Mouse (Mus musculus) lung, postnatal 4 days (tissue): ENCODE results near the gene Zbtb7b.
A peak's percentile ranks its signal among the peaks of the same experiment; 100 is the strongest.

Experiments
- DNase-seq, 2 experiments: peaks; one replicate each; pipeline ENCODE4 v3.0.0; 2021

The Zbtb7b gene

GRCm38 (mm10) chr3:89418170-89418860 is 23.7 kb upstream of the Zbtb7b start, which contains the start of the genes Cks1b and Shc1:
Cks1b (minus strand) TSS chr3:89418383.
Shc1 (plus strand) TSS chr3:89418443.
- DNase-seq = peak; percentile 95 to 98

GRCm38 (mm10) chr3:89417840-89418169 is 23.2 kb upstream of the Zbtb7b start:
- DNase-seq = no peak

DNA sequence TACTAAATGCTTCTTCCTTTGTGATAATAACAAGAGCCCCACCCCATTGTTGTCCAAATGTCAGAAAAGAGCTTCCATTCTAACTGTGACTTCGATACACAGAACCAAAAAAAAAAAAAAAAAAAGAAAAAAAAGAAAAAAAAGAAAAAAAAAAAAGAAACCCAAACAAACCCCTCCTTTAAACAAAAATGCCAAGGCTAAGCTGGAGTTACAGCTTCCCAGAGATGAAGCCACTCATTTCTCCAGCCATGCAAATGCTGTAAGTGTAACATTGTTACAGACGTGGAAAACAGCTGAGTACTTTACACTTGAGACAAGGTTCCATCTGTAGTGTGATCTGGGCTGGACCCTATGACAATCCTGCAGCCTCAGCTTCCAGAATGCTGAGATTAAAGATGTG is 22.6 kb upstream of the Zbtb7b start:
- DNase-seq = no peak

GRCm38 (mm10) chr3:89416158-89416557 is 21.6 kb upstream of the Zbtb7b start:
- DNase-seq = no peak

- peak; percentile 97 to 100 for DNase-seq
These were observed 17.2 kb upstream of the Zbtb7b start, which contains the start of gene Flad1 for GRCm38 (mm10) chr3:89411490-89412393. Flad1 (minus strand) TSS chr3:89411870.

GRCm38 (mm10) chr3:89410864-89411263 is 16.3 kb upstream of the Zbtb7b start:
- no peak for DNase-seq

DNA sequence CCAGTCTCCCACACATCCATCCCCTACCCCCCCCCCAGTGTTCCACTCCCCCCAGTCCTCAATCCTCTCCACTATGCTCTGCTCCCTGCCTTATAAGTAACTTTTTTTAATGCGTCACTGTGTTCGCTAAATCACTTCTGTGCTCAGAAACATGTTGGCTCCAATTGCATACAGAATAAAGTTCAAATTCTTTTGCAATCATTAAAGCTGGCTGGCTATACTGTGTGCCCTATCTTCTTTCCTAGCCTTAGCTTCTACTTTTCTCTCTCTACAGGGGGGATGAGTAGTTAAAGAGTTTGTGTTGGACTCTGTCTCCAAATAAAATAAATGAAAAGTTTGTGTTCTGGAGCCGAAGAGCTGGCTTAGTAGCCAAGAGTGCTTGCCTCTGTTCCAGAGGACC is 15.1 kb upstream of the Zbtb7b start:
- no peak for DNase-seq

DNA sequence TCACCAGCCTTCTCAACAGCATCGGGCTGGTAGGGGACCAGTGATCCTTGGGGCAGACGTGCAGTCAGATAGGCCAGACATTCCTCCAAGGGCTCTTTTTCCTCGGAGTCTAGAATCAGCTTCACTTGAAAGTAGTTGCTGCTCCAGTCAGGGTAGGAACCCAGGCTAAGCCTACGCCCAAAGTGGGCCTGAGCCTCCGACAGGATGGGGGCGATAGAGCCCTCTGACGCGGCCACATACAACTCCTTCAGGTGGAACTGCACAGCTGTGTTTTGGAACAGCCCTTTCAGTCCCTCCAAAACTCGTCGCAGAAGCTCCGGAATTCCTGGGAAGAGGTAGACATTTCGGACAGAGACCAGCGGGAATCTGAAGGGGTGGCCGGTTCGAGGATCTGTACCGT is 13.9 kb upstream of the Zbtb7b start:
- no peak for DNase-seq

DNA sequence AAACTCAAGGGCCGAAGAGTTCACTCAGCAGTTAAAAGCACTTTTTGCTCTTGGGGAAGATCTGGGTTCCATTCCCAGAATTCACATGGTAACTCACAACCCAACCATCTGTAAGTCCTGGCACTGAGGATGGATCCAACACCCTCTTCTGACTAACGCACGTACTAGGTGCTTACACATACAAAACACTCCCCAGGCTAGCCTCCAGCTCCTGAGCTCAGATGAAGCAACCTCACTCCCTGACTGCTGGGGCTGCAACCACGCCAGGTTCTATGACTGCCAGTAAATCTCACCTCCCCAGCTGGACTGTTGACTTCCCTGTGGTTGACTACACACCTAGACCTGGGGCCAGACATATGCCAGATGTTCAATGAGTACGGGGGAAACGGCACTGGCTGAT is 12.3 kb upstream of the Zbtb7b start:
- no peak for DNase-seq

DNA sequence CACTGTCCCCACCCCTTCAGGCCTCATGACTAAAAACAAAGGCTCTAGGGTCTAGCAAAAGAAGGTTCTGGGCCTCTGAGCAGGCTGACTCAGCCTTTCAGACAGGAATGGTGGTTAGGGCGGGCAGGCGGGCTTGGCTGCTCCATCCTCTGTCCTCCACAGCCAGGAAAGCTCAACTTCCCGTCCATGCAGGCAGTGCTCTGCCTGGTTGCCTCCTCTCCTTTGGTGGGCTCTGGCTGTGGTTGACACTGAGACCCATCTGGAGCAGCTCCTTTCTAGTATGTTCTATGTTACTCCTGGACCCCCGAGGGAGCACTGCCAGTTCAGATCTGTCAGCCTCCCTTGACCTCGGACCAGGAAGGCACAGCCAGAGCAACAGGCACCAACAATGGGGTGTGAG is 8.1 kb upstream of the Zbtb7b start, which contains the start of gene Lenep:
Gene Lenep (minus strand): TSS at position 101 of the 400 bp plus-strand sequence.
- DNase-seq = no peak

DNA sequence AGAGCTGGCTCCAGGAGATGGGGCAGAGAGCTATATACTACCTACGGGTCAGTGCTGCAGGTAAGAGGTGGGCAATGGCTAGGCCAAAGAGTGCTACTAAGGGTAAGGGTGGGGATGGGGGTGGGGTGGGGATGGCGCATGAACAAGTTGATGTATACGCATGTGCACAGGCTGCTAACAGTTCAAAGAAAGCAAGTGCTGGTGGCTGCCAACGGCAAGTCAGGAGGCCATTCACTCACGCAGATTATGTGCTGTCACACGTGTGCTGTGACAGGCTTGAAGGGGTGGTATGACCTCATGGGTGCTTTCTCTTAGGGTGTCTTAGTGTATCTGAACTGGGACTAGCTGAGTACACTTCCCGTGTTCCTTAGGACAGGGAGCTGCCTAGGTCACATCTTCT is 6.8 kb upstream of the Zbtb7b start:
- DNase-seq = no peak

DNA sequence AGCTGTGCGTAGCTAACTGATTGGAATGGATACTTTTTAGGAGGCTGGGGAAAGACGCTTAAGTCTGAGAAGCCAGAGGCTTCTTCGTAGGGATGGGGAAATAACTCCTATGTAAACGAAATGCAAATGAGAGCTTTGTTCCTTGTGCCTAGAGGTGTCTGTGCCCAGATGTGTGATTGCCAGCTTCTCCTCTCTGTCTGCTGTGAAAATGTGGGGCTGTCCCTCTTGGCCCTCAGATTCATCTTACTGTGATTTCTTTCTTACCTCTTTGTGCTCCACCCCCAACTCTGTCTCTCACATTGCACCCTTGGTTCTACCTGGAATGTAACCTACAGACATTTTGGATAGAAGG is 2.1 kb upstream of the Zbtb7b start:
- DNase-seq = no peak

DNA sequence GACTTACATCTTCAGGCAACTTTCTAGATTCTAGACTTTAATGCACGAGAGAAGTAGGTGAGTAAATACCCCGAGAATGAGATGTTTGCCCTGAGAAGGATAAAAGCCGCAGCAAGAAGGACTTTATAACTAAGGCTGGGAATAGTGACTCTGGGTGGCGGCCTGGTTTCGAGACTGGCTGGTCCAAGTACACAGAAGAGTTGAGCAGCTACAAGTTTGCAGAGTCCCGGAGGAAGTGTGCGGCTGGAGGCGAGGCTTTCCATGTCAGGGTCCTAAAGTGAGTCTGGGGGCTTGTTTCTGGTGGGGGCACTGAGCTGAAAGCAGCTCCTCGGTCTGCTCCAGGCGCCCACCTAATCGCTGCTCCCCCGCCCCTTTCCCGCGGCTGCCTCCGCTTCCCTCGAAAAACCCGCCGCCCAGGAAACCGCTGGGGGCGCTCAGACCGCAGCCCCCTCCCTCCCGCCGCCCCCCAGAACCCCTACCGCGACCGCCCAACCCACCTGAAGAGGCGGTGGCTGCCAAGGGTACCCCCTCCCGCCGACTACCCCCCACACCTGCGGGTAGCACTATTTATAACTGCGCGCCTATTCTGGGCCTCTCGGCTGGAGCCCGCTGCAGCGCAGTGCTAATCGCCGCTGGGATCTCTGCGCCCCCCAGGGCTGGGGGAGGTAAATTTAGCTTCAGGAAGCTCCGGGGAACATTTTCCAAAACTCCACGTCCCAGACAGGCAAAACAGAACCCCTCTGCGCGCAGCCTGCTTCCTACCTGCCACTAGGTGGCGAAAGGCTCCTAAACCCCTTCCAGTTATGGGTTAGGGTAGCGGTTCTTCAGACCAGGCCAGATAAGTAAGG is 1.5 kb upstream of the Zbtb7b start:
- peak; percentile 78 to 83 for DNase-seq

DNA sequence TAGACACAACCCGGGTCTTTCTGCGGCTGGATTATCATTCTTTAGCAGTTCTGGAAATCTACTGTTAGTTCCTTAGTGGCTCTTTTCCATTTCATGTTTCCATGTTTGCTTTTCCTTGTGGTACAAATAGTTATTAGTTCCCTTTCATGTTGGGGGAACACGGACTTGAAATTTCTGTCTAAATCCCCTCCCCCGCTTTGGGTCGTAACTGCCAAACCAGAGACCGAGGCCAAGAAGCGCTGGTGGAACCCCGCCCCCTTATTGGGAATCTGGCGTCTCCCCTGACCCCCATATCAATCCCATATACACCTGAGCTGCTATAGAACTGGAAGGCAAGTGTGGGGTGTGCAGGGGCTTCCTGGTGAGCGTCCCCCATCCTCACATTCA is 836 bp upstream of the Zbtb7b start:
- DNase-seq = peak in 1 of 2 experiments; percentile 23

GRCm38 (mm10) chr3:89394894-89395256 is 299 bp upstream of the Zbtb7b start:
- peak; percentile 89 to 92 for DNase-seq

DNA sequence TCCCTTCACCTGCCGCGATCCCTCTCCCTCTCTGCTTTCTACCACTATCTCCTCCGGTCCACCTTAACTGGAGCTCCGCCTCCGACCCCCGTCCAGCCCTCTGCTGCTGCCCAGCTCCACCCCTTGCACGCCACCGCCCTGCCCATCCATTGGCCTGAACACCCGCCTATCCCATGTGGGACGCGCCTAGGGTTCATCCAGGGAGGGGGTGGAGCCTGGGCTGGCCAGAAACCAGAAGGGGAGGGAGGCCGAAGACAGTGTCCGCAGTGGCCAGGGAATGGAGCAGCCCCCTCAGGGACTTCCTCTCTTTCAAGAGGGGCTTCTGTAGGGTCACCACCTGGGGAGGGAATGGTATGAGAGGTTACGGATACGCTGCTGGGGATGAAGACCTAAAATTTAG is 971 bp downstream of the Zbtb7b start:
- DNase-seq = peak; percentile 99

DNA sequence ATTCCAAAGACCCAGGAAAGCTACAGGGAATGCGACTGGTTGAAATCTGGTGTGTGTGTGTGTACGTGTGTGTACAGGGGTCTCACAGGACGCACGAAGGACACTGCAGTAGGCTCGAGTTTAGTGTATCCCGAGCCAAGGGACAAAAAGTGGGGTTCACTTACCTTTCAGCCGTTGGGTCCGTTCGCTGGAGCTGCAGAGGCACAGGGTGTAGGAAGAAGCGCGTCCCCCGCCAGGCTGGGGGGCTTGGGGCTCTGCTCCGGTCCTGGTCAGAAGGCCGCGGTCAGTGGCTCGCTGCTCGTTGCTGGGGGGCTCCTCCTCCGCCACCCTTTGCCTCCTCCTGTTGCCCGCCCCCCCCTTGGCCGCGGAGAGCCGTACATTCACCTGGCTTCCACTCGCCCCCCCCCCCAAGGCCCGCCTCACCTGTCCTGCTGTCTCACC is 1.7 kb downstream of the Zbtb7b start:
- DNase-seq = peak; percentile 55 to 66

DNA sequence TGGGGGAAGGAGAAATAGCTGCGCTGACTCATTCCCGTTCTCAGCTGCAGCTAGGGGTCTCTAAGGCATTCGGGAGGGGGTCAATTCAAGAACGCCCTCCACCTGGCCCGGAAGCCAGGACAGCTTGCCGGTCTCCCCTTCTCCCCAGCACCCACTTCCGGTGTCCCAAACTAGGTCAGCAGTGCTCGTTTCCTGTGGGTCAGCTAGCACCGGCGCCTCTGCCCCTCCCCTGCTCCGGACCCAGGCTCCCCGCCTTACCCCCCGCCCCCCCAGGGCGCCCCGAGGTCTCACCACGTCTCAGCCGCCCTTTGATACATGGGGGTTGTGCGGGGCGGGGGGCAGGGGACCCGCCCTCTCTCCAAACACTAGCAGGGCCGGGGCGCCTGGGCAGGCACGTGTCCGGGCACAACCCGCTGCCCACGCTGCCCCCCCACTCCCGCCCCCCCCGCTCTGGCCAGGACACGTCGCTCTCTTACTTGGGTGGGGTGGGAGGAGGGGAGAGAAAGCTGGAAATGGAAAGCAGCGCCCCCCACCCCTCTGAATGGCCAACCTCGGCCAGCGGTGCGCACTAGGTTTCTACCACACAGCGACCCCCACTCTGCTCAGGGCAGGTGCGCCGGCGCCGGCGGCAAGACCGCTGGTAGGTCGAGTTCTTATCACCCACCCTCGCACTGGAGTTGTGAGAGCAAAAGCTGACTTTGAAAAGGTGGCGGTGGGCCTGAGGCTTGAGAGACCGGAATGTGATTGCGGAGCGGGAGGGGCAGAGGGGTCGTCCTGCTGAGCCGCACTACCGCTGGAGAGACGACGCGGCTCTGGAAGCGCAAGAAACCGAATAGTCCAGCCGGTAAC is 2.7 kb downstream of the Zbtb7b start:
- peak; percentile 71 to 80 for DNase-seq

- peak; percentile 53 to 62 for DNase-seq
These were observed 3.6 kb downstream of the Zbtb7b start for GRCm38 (mm10) chr3:89390699-89391662.

- peak; percentile 31 to 50 for DNase-seq
These were observed 4.5 kb downstream of the Zbtb7b start for GRCm38 (mm10) chr3:89390111-89390515.
